Mouse (Mus musculus): ENCODE data around the gene Klk13. TPM values are rescaled to one million over a fixed set of nuclear protein-coding genes. Genes with fewer than 3 reads are reported as not detected.

Gene Klk13
- polyA plus RNA-seq, 1 experiment from 2014 or later = not detected

DNA sequence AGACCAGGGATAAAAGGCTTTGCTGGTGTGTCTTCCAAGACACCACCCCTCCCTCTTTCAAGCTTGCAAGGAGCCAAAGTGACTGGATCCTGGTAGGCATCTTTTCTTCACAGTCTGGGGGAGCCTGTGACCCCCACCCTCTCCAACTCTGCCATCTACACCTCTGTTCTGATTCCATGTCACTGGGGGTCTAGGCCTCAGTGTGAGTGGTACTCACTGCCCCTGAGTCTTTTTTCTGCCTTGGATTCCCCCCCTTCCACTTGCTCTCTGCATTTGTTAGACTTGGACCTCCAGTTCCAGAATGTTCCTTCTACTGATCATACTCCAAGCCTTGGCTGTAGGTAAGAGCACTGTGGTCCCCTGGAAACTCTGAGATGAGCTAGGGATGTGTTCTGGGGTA is 22.2 kb upstream of the Klk13 start, which contains the start of gene Klk14:
Gene Klk14 (plus strand): TSS at position 301 of the 400 bp plus-strand sequence.
- ATAC-seq (ENCODE audit: low read depth) = no peak
- Histone ChIP-seq H3K27ac (replicated peaks) (no peak within 1 kb of the TSS), H3K4me2 (no peak within 1 kb of the TSS), H3K4me1 (replicated peaks) (no peaks in the 10 kb centered on the region), H3K9ac (no peak within 1 kb of the TSS), H3K27me3 (no peaks in the 10 kb centered on the region), H3K9me3 (no peaks in the 10 kb centered on the region), H3K4me3 (no peak within 1 kb of the TSS), H3K36me3 (no peaks in the 10 kb centered on the region)

DNA sequence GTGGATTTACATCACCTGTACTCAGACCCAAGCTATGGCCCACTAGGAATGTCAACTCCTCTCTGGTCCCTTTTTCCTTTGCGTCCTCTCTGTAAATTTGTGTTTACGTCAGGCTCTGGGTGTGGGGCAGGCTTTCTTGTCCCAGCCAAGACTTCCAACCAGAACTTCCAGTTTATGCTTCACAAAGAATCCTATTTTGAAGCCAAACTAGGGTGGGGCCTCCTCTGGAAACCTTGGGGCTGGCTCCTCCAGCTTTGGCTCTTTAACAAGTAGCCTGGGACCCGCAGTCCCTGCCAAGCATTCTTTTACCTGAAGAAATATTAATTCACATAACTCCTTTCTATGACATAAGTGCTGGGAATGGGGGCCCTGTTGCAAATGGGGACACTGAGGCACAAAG is 2.3 kb upstream of the Klk13 start:
- no peak overlapping the region for H3K4me3 ChIP-seq
- peaks cover 9% of the 10 kb centered on the region; the same call in 1 of the 2 replicates for H3K27me3 ChIP-seq
- H3K4me2 ChIP-seq = no peak overlapping the region
- H3K9ac ChIP-seq = no peak overlapping the region
- no peaks in the 10 kb centered on the region for H3K36me3 ChIP-seq
- WGBS = 93% methylated on average over 3 of the region's 3 CpGs
- ATAC-seq (ENCODE audit: low read depth) = no peak
- no peak overlapping the region for H3K27ac ChIP-seq (replicated peaks)
- no peaks in the 10 kb centered on the region for H3K4me1 ChIP-seq (replicated peaks)
- H3K9me3 ChIP-seq = no peaks in the 10 kb centered on the region

DNA sequence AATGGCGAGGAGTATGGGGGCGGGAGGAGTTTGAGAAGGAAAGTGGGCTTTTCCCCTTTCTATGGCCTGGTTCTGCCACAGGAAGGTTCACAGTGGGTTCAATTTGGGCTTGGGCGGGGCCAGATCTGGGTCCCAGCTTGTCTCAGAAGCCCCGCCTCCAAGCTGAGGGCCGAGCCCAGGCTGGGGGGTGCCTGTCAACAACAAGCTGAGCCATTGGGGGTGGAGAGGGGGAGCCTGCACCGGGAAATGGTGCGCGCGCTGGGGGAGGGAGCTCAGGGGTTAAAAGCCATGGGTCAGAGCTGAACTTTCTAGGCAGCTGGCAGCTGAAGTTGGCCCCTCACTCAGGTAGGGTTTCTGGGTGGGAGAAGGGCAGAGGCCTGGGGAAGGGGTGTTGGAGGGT is 550 bp downstream of the Klk13 start:
- Histone ChIP-seq H3K4me1 (replicated peaks) (no peaks in the 10 kb centered on the region), H3K27me3 (peaks cover 9% of the 10 kb centered on the region; the same call in 1 of the 2 replicates), H3K27ac (replicated peaks) (no peak overlapping the region), H3K4me2 (no peak overlapping the region), H3K9ac (no peak overlapping the region), H3K4me3 (no peak overlapping the region), H3K9me3 (no peaks in the 10 kb centered on the region), H3K36me3 (no peaks in the 10 kb centered on the region)
- no peak for ATAC-seq (ENCODE audit: low read depth)
- 5% methylated on average over 9 of the region's 9 CpGs for WGBS

DNA sequence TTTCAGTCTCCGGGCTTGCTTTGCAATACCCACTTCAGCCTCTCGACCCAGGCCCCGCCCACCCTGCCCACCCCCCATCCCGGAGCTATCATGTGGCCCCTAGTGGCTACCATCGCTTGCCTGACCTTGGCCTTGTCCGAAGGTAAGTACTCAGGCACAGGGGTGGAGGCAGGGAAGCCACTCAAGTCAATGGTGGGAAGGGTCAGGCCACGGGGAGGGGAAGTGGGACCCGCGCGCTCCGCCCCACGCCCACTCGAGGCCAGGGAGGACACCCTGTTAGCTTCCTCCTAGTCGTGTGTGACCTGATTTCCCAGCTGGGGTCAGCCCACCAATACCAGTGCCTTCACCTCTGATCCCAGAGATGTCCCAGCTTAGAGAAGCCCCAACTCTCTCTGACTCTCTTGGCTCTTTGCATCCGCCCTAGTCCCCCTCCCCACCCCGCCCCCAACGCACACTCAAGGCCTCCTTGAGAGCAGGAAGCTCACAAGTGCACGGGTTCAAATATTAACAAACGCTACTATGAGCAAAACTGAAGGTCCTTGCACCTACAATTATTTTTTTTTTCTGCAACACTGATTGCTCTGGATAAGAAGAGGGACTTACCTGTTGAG is 1.5 kb downstream of the Klk13 start:
- Histone ChIP-seq H3K4me3 (no peak overlapping the region), H3K27me3 (peaks cover 9% of the 10 kb centered on the region; the same call in 1 of the 2 replicates), H3K9ac (no peak overlapping the region), H3K4me2 (no peak overlapping the region), H3K4me1 (replicated peaks) (no peaks in the 10 kb centered on the region), H3K27ac (replicated peaks) (no peak overlapping the region), H3K36me3 (no peaks in the 10 kb centered on the region), H3K9me3 (no peaks in the 10 kb centered on the region)
- ATAC-seq (ENCODE audit: low read depth) = no peak
- 8% methylated on average over 19 of the region's 19 CpGs for WGBS

DNA sequence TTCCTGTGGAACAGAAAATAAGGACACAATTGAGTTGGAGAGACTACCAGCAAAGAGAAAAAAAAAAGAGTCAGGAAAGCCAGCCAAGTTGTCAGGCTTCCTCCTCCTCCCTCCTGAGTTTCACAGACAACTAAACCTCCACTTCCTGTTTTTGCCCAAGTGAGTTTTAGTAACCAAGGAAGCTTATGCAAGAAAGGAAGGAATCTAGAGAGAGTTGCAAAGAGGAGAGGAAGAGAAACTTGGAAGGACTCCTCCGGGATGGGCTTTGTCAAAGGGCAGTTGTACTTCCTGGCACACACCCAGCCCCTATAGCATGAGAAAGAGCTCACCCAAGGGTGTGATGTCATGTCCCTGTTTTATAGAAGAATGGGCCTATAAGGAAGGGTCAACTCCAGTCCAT is 35.4 kb downstream of the Klk13 start:
- H3K9ac ChIP-seq = no peak overlapping the region
- H3K4me3 ChIP-seq = no peak overlapping the region
- no peaks in the 10 kb centered on the region for H3K9me3 ChIP-seq
- no peaks in the 10 kb centered on the region for H3K4me1 ChIP-seq (replicated peaks)
- no peaks in the 10 kb centered on the region for H3K27me3 ChIP-seq
- ATAC-seq (ENCODE audit: low read depth) = no peak
- WGBS = 65% methylated on average over 1 of the region's 1 CpGs
- no peak overlapping the region for H3K4me2 ChIP-seq
- no peak overlapping the region for H3K27ac ChIP-seq (replicated peaks)
- H3K36me3 ChIP-seq = no peaks in the 10 kb centered on the region

DNA sequence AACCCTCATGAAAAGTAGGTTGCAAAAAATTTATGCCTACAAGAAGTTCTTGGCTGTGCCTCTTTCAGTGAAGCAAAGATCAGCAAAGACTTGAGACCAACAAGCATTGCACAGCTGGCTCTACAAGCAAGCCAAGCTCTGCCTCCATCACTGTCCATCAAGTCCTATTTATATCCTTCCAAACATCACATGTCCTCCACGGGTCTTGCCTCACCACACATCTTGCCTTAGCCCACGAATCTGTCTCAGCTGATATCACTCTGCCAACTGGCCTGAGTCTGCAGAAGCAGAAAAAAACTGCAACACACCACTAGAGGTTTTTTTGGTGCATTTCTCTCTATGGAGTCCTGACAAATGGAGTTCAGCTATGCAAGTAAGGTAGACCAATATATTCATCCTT is 40.4 kb downstream of the Klk13 start:
- Histone ChIP-seq H3K9ac (no peak overlapping the region), H3K27ac (replicated peaks) (no peak overlapping the region), H3K9me3 (no peaks in the 10 kb centered on the region), H3K27me3 (no peaks in the 10 kb centered on the region; the same call in 1 of the 2 replicates), H3K4me2 (no peak overlapping the region), H3K4me1 (replicated peaks) (no peaks in the 10 kb centered on the region), H3K36me3 (no peaks in the 10 kb centered on the region), H3K4me3 (no peak overlapping the region)
- WGBS = 64% methylated on average over 2 of the region's 2 CpGs
- ATAC-seq (ENCODE audit: low read depth) = no peak

DNA sequence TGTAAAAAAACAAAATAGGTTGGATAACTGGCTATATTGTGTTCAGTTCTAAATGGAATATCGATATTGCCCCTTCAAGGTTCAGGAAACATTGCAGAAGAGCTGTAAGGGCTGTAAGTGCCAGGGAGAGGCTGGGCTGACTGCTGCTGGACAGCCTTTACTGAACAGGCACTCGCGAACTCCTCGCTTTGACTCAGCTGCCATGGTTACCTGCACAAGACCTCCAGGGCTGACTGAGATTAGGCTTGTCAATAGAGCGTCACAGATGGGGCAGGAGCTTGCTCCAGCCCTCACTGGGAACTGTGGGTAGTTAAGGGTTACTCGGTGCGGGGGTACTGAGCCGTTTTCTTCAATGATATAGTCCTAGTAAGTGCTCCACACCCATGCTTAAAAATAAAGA is 54.1 kb downstream of the Klk13 start:
- 63% methylated on average over 8 of the region's 8 CpGs for WGBS
- Histone ChIP-seq H3K27me3 (no peaks in the 10 kb centered on the region), H3K9ac (no peak overlapping the region), H3K36me3 (no peaks in the 10 kb centered on the region), H3K9me3 (no peaks in the 10 kb centered on the region), H3K4me2 (no peak overlapping the region), H3K4me3 (no peak overlapping the region), H3K27ac (replicated peaks) (no peak overlapping the region), H3K4me1 (replicated peaks) (no peaks in the 10 kb centered on the region)
- ATAC-seq (ENCODE audit: low read depth) = no peak

DNA sequence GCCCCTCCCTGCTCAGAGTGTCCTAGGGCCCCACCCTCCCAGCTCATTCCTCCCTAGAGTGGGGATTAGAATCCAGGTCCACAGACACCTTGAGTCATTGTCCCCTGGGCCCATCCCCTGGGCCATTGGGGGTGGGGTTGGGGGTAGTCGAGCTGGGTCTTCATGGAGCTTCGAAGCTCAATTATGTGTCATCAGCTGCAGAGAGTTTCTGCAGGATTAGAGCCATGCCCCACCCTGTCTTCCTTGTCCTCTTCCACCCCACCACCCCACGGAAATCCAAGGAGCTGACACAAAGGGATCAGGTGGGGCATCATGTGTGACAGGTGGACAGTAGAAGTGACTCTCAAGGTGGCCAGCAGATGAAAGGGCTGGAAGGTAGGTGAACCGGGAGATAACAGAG is 56.2 kb downstream of the Klk13 start, which contains the start of gene Klk12:
Gene Klk12 (plus strand): TSS at position 301 of the 400 bp plus-strand sequence.
- Histone ChIP-seq H3K27me3 (no peaks in the 10 kb centered on the region), H3K36me3 (no peaks in the 10 kb centered on the region), H3K27ac (replicated peaks) (no peak within 1 kb of the TSS), H3K4me3 (no peak within 1 kb of the TSS), H3K9me3 (no peaks in the 10 kb centered on the region), H3K4me1 (replicated peaks) (no peaks in the 10 kb centered on the region), H3K9ac (no peak within 1 kb of the TSS), H3K4me2 (no peak within 1 kb of the TSS)
- no peak for ATAC-seq (ENCODE audit: low read depth)
- WGBS = 83% methylated on average over 4 of the region's 4 CpGs

DNA sequence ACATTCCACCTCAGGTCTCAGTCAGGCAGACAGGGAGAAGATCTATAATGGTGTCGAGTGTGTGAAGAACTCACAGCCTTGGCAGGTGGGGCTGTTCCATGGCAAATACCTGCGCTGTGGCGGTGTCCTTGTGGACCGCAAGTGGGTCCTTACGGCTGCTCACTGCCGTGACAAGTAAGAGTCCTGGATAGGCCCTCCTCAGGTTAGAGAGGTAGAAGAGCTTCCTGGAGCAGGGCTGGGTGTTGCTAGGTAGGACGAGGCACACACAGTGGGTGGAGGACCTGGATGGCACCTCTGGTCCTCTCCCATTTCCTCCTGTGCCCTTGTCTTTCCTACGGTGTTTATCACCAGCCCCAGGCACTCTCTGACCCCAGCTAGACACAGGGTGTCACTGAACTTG is 57.3 kb downstream of the Klk13 start:
- Histone ChIP-seq H3K4me2 (no peak overlapping the region), H3K9ac (no peak overlapping the region), H3K9me3 (no peaks in the 10 kb centered on the region), H3K27ac (replicated peaks) (no peak overlapping the region), H3K4me1 (replicated peaks) (no peaks in the 10 kb centered on the region), H3K36me3 (no peaks in the 10 kb centered on the region), H3K27me3 (no peaks in the 10 kb centered on the region), H3K4me3 (no peak overlapping the region)
- WGBS = 93% methylated on average over 8 of the region's 8 CpGs
- no peak for ATAC-seq (ENCODE audit: low read depth)

DNA sequence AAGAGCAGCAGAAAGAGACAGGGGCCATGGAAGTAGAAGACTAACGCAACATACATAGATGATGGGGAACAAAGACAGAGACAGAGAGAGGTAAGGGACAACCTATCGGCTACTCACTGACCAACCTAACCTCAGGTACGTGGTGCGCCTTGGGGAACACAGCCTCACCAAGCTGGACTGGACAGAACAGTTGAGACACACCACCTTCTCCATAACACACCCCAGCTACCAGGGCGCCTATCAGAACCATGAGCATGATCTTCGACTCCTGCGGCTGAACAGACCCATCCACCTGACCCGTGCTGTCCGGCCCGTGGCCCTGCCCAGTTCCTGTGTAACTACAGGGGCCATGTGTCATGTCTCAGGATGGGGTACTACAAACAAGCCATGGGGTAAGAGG is 58.3 kb downstream of the Klk13 start:
- Histone ChIP-seq H3K27me3 (no peaks in the 10 kb centered on the region), H3K9me3 (no peaks in the 10 kb centered on the region), H3K4me3 (no peak overlapping the region), H3K27ac (replicated peaks) (no peak overlapping the region), H3K36me3 (no peaks in the 10 kb centered on the region), H3K4me2 (no peak overlapping the region), H3K9ac (no peak overlapping the region), H3K4me1 (replicated peaks) (no peaks in the 10 kb centered on the region)
- no peak for ATAC-seq (ENCODE audit: low read depth)
- WGBS = 93% methylated on average over 10 of the region's 10 CpGs

DNA sequence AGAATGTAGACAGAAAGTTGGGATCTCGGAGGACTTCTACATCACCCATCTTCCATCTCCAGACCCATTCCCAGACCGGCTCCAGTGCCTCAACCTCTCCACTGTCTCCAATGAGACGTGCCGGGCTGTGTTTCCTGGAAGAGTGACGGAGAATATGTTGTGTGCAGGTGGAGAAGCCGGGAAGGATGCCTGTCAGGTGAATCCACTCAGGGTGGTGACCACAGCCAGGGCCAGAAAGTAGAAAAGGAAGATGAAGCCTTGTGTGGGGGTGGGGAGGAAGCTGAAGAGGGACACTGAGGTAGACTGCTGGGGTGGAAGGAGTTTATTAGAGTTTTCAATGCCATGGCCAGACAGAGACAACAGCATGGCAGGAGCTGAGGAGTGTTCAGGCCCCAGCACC is 59.5 kb downstream of the Klk13 start:
- H3K36me3 ChIP-seq = no peaks in the 10 kb centered on the region
- no peak overlapping the region for H3K4me3 ChIP-seq
- no peak for ATAC-seq (ENCODE audit: low read depth)
- 94% methylated on average over 6 of the region's 6 CpGs for WGBS
- H3K4me1 ChIP-seq (replicated peaks) = no peaks in the 10 kb centered on the region
- no peak overlapping the region for H3K9ac ChIP-seq
- H3K4me2 ChIP-seq = no peak overlapping the region
- H3K9me3 ChIP-seq = no peaks in the 10 kb centered on the region
- no peaks in the 10 kb centered on the region for H3K27me3 ChIP-seq
- no peak overlapping the region for H3K27ac ChIP-seq (replicated peaks)

DNA sequence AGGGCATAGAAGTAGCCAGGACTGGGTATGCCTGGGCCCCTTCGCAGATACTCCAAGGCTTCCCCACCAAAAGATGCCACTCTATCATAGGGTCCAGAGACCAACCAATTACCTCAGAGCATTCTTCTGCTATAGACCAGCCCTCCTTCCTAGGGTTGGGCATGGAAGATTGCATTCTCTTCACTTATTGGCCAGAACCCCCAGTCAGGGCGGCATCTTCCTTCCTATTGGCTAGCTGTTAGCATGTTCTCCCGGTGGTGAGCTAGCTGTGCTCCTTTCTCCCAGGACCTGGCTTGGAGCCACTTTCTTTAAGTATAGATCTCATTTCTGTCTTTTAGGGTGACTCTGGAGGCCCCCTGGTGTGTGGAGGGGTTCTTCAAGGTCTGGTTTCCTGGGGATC is 60.5 kb downstream of the Klk13 start:
- H3K4me1 ChIP-seq (replicated peaks) = no peaks in the 10 kb centered on the region
- H3K36me3 ChIP-seq = no peaks in the 10 kb centered on the region
- no peak overlapping the region for H3K27ac ChIP-seq (replicated peaks)
- H3K4me2 ChIP-seq = no peak overlapping the region
- no peak overlapping the region for H3K9ac ChIP-seq
- no peak overlapping the region for H3K4me3 ChIP-seq
- WGBS = 77% methylated on average over 3 of the region's 3 CpGs
- H3K9me3 ChIP-seq = no peaks in the 10 kb centered on the region
- no peaks in the 10 kb centered on the region for H3K27me3 ChIP-seq
- no peak for ATAC-seq (ENCODE audit: low read depth)

DNA sequence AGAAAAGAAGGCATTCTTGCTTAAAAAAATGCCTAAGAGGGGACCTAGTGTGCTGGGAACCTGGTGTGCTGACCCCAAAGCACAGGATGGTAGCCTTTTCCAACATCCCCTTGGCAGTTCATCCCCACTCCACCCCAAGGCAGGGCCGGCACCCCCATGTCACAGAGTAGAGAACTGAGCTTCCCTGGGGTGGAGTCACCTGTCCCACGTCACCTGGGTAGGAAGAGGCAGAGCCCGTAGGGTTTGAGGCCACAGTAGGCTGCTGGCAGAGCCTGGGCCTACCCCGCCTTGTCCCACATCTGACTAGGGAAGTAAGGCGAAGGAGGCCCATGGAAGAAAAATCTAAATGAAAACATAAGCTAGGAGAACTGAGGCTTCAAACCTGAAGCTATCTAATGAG is 62.0 kb downstream of the Klk13 start, which contains the start of gene Klk11:
Gene Klk11 (plus strand): TSS at position 241 of the 400 bp plus-strand sequence.
- Histone ChIP-seq H3K4me1 (replicated peaks) (no peaks in the 10 kb centered on the region), H3K9me3 (no peaks in the 10 kb centered on the region), H3K9ac (no peak within 1 kb of the TSS), H3K4me2 (no peak within 1 kb of the TSS), H3K4me3 (no peak within 1 kb of the TSS), H3K27ac (replicated peaks) (no peak within 1 kb of the TSS), H3K27me3 (no peaks in the 10 kb centered on the region; the same call in 1 of the 2 replicates), H3K36me3 (no peaks in the 10 kb centered on the region)
- ATAC-seq (ENCODE audit: low read depth) = no peak
- WGBS = 89% methylated on average over 5 of the region's 5 CpGs
